Mouse (Mus musculus) myocyte (in vitro differentiated cells): Measurements from ENCODE around the gene Prkca.

Source experiments
- E2F4 ChIP-seq: IDR thresholded peaks from one replicate; pipeline ENCODE4 v1.6.1; 2011; ENCODE audit warnings: mild to moderate bottlenecking, control low read depth, moderate library complexity; ENCODE audit not compliant: insufficient read depth
- MYOD1 ChIP-seq, 3 experiments: IDR thresholded peaks; one replicate each; pipeline ENCODE4 v1.6.1; 2011; ENCODE audit warnings: control low read depth in 2 of 3, low read depth in 2 of 3, mild to moderate bottlenecking in 2 of 3, moderate library complexity in 1 of 3; ENCODE audit not compliant: insufficient read length in 2 of 3, control insufficient read depth in 1 of 3
- POLR2A ChIP-seq: IDR thresholded peaks from one replicate; pipeline ENCODE4 v1.6.1; 2011; ENCODE audit warnings: low read depth, mild to moderate bottlenecking, control low read depth, moderate library complexity; ENCODE audit not compliant: insufficient read length

- no peak for TF ChIP-seq POLR2A
- no peak for TF ChIP-seq E2F4
- TF ChIP-seq MYOD1 (IDR thresholded peaks at IDR 0.05; ENCODE audit: control insufficient read depth in 1 of 3, insufficient read length in 2 of 3, low read depth in 2 of 3), result peak in 2 of 3 experiments; percentile 82 to 94
These were observed 242.3 kb downstream of the Prkca start for GRCm38 (mm10) chr11:108101280-108101950.
